Mouse (Mus musculus): ENCODE results near the gene Ano4. TPM values are rescaled to one million over a fixed set of nuclear protein-coding genes. Genes with fewer than 3 reads are reported as not detected.

Gene Ano4
- polyA plus RNA-seq, 1 experiment from 2014 or later: 4.1 TPM

GRCm38 (mm10) chr10:88983444-88983843 is 361.1 kb downstream of the Ano4 start:
- WGBS: 33% methylated on average over 8 of the region's 8 CpGs
- H3K36me3 ChIP-seq (ENCODE audit: control insufficient read depth, insufficient read depth, low read length): no peaks in the 10 kb centered on the region
- no peaks in the 10 kb centered on the region for H3K9me3 ChIP-seq (ENCODE audit: control insufficient read depth, low read length)
- DNase-seq (ENCODE audit: low spot score): peak; percentile 36
- H3K4me1 ChIP-seq (replicated peaks; ENCODE audit: control insufficient read depth, insufficient read depth, low read length): no peaks in the 10 kb centered on the region
- no peak overlapping the region for H3K27ac ChIP-seq (ENCODE audit: low read depth, low read length)
- no peak for ATAC-seq (ENCODE audit: low FRiP score)
- no peak overlapping the region for H3K4me2 ChIP-seq (replicated peaks; ENCODE audit: low read depth, low read length)
- H3K4me3 ChIP-seq (ENCODE audit: low read depth, low read length): no peak overlapping the region
- H3K27me3 ChIP-seq (ENCODE audit: control insufficient read depth, insufficient read depth, low read length): no peaks in the 10 kb centered on the region
- H3K9ac ChIP-seq (ENCODE audit: low read depth, low read length): no peak overlapping the region

- no peak for ATAC-seq (ENCODE audit: low FRiP score)
- WGBS: 74% methylated on average over 4 of the region's 4 CpGs
- H3K9me3 ChIP-seq (ENCODE audit: control insufficient read depth, low read length): no peaks in the 10 kb centered on the region
- no peak overlapping the region for H3K9ac ChIP-seq (ENCODE audit: low read depth, low read length)
- no peak overlapping the region for H3K4me2 ChIP-seq (replicated peaks; ENCODE audit: low read depth, low read length)
- no peaks in the 10 kb centered on the region for H3K27me3 ChIP-seq (ENCODE audit: control insufficient read depth, insufficient read depth, low read length)
- H3K4me1 ChIP-seq (replicated peaks; ENCODE audit: control insufficient read depth, insufficient read depth, low read length): no peaks in the 10 kb centered on the region
- no peaks in the 10 kb centered on the region for H3K36me3 ChIP-seq (ENCODE audit: control insufficient read depth, insufficient read depth, low read length)
- no peak for DNase-seq (ENCODE audit: low spot score)
- no peak overlapping the region for H3K27ac ChIP-seq (ENCODE audit: low read depth, low read length)
- H3K4me3 ChIP-seq (ENCODE audit: low read depth, low read length): no peak overlapping the region
These were observed 365.1 kb downstream of the Ano4 start for GRCm38 (mm10) chr10:88979451-88979850.

GRCm38 (mm10) chr10:88978932-88979331 is 365.6 kb downstream of the Ano4 start:
- H3K36me3 ChIP-seq (ENCODE audit: control insufficient read depth, insufficient read depth, low read length): no peaks in the 10 kb centered on the region
- no peak overlapping the region for H3K4me2 ChIP-seq (replicated peaks; ENCODE audit: low read depth, low read length)
- no peak overlapping the region for H3K27ac ChIP-seq (ENCODE audit: low read depth, low read length)
- peak; percentile 13 for DNase-seq (ENCODE audit: low spot score)
- H3K9me3 ChIP-seq (ENCODE audit: control insufficient read depth, low read length): no peaks in the 10 kb centered on the region
- H3K4me1 ChIP-seq (replicated peaks; ENCODE audit: control insufficient read depth, insufficient read depth, low read length): no peaks in the 10 kb centered on the region
- no peaks in the 10 kb centered on the region for H3K27me3 ChIP-seq (ENCODE audit: control insufficient read depth, insufficient read depth, low read length)
- 65% methylated on average over 6 of the region's 6 CpGs for WGBS
- no peak overlapping the region for H3K9ac ChIP-seq (ENCODE audit: low read depth, low read length)
- no peak overlapping the region for H3K4me3 ChIP-seq (ENCODE audit: low read depth, low read length)
- peak; percentile 70; the same call in 1 of the 2 replicates for ATAC-seq (ENCODE audit: low FRiP score)

- Histone ChIP-seq H3K9ac (ENCODE audit: low read depth, low read length) (no peak overlapping the region), H3K27ac (ENCODE audit: low read depth, low read length) (no peak overlapping the region), H3K4me3 (ENCODE audit: low read depth, low read length) (no peak overlapping the region), H3K36me3 (ENCODE audit: control insufficient read depth, insufficient read depth, low read length) (no peaks in the 10 kb centered on the region), H3K4me2 (replicated peaks; ENCODE audit: low read depth, low read length) (no peak overlapping the region), H3K27me3 (ENCODE audit: control insufficient read depth, insufficient read depth, low read length) (no peaks in the 10 kb centered on the region), H3K9me3 (ENCODE audit: control insufficient read depth, low read length) (no peaks in the 10 kb centered on the region), H3K4me1 (replicated peaks; ENCODE audit: control insufficient read depth, insufficient read depth, low read length) (no peaks in the 10 kb centered on the region)
- no peak for DNase-seq (ENCODE audit: low spot score)
- WGBS: 81% methylated on average over 7 of the region's 7 CpGs
- ATAC-seq (ENCODE audit: low FRiP score): no peak
These were observed 373.4 kb downstream of the Ano4 start for GRCm38 (mm10) chr10:88970951-88971725.

- Histone ChIP-seq H3K27ac (ENCODE audit: low read depth, low read length) (no peak overlapping the region), H3K4me3 (ENCODE audit: low read depth, low read length) (no peak overlapping the region), H3K27me3 (ENCODE audit: control insufficient read depth, insufficient read depth, low read length) (no peaks in the 10 kb centered on the region), H3K4me2 (replicated peaks; ENCODE audit: low read depth, low read length) (no peak overlapping the region), H3K9ac (ENCODE audit: low read depth, low read length) (no peak overlapping the region), H3K36me3 (ENCODE audit: control insufficient read depth, insufficient read depth, low read length) (no peaks in the 10 kb centered on the region), H3K4me1 (replicated peaks; ENCODE audit: control insufficient read depth, insufficient read depth, low read length) (no peaks in the 10 kb centered on the region), H3K9me3 (ENCODE audit: control insufficient read depth, low read length) (no peaks in the 10 kb centered on the region)
- 90% methylated on average over 5 of the region's 5 CpGs for WGBS
- no peak for DNase-seq (ENCODE audit: low spot score)
- ATAC-seq (ENCODE audit: low FRiP score): no peak
These were observed 376.0 kb downstream of the Ano4 start for GRCm38 (mm10) chr10:88968586-88968985.

GRCm38 (mm10) chr10:88960791-88961190 is 383.8 kb downstream of the Ano4 start:
- Histone ChIP-seq H3K9me3 (ENCODE audit: control insufficient read depth, low read length) (no peaks in the 10 kb centered on the region), H3K36me3 (ENCODE audit: control insufficient read depth, insufficient read depth, low read length) (no peaks in the 10 kb centered on the region), H3K9ac (ENCODE audit: low read depth, low read length) (no peak overlapping the region), H3K27me3 (ENCODE audit: control insufficient read depth, insufficient read depth, low read length) (no peaks in the 10 kb centered on the region), H3K4me2 (replicated peaks; ENCODE audit: low read depth, low read length) (no peak overlapping the region), H3K4me3 (ENCODE audit: low read depth, low read length) (no peak overlapping the region), H3K4me1 (replicated peaks; ENCODE audit: control insufficient read depth, insufficient read depth, low read length) (no peaks in the 10 kb centered on the region), H3K27ac (ENCODE audit: low read depth, low read length) (no peak overlapping the region)
- 85% methylated on average over 5 of the region's 5 CpGs for WGBS
- ATAC-seq (ENCODE audit: low FRiP score) (no peak), DNase-seq (ENCODE audit: low spot score) (no peak)

- no peak overlapping the region for H3K27ac ChIP-seq (ENCODE audit: low read depth, low read length)
- no peak overlapping the region for H3K4me2 ChIP-seq (replicated peaks; ENCODE audit: low read depth, low read length)
- no peak overlapping the region for H3K4me3 ChIP-seq (ENCODE audit: low read depth, low read length)
- H3K36me3 ChIP-seq (ENCODE audit: control insufficient read depth, insufficient read depth, low read length): no peaks in the 10 kb centered on the region
- no peak for DNase-seq (ENCODE audit: low spot score)
- ATAC-seq (ENCODE audit: low FRiP score): no peak
- H3K27me3 ChIP-seq (ENCODE audit: control insufficient read depth, insufficient read depth, low read length): no peaks in the 10 kb centered on the region
- H3K4me1 ChIP-seq (replicated peaks; ENCODE audit: control insufficient read depth, insufficient read depth, low read length): no peaks in the 10 kb centered on the region
- no peak overlapping the region for H3K9ac ChIP-seq (ENCODE audit: low read depth, low read length)
- H3K9me3 ChIP-seq (ENCODE audit: control insufficient read depth, low read length): no peaks in the 10 kb centered on the region
- 87% methylated on average over 4 of the region's 4 CpGs for WGBS
These were observed 394.3 kb downstream of the Ano4 start for GRCm38 (mm10) chr10:88950297-88950653.

- no peak overlapping the region for H3K27ac ChIP-seq (ENCODE audit: low read depth, low read length)
- H3K9me3 ChIP-seq (ENCODE audit: control insufficient read depth, low read length): no peaks in the 10 kb centered on the region
- no peaks in the 10 kb centered on the region for H3K27me3 ChIP-seq (ENCODE audit: control insufficient read depth, insufficient read depth, low read length)
- H3K9ac ChIP-seq (ENCODE audit: low read depth, low read length): no peak overlapping the region
- DNase-seq (ENCODE audit: low spot score) (no peak), ATAC-seq (ENCODE audit: low FRiP score) (no peak)
- H3K4me1 ChIP-seq (replicated peaks; ENCODE audit: control insufficient read depth, insufficient read depth, low read length): no peaks in the 10 kb centered on the region
- no peaks in the 10 kb centered on the region for H3K36me3 ChIP-seq (ENCODE audit: control insufficient read depth, insufficient read depth, low read length)
- H3K4me3 ChIP-seq (ENCODE audit: low read depth, low read length): no peak overlapping the region
- no peak overlapping the region for H3K4me2 ChIP-seq (replicated peaks; ENCODE audit: low read depth, low read length)
- WGBS: 90% methylated on average over 12 of the region's 12 CpGs
These were observed 394.8 kb downstream of the Ano4 start for GRCm38 (mm10) chr10:88949649-88950296.
